Mouse (Mus musculus): ENCODE measurements around the gene Haus7. TPM values are rescaled to one million over a fixed set of nuclear protein-coding genes. Genes with fewer than 3 reads are reported as not detected.

Haus7 gene
- polyA plus RNA-seq, 1 experiment = 32.6 TPM

- H3K27me3 ChIP-seq (ENCODE audit: control insufficient read depth, insufficient read depth, insufficient read length) = no peaks in the 10 kb centered on the region
- peak overlapping the region; percentile 53 for H3K4me2 ChIP-seq (ENCODE audit: low read depth)
- H3K79me2 ChIP-seq (ENCODE audit: control insufficient read depth, insufficient read depth) = peaks cover 29% of the 10 kb centered on the region
- H3ac ChIP-seq (ENCODE audit: control insufficient read depth, insufficient read length) = peak overlapping the region; percentile 2
- H3K4me3 ChIP-seq = peak overlapping the region; percentile 66
- TF ChIP-seq SRF (IDR thresholded peaks at IDR 0.05; ENCODE audit: control insufficient read depth, insufficient read length, low read depth) (no peak), CEBPB (IDR thresholded peaks at IDR 0.05; ENCODE audit: insufficient read depth, poor library complexity, severe bottlenecking) (no peak), TCF3 (IDR thresholded peaks at IDR 0.05; ENCODE audit: insufficient read length, low read depth) (no peak), MYOD1 (IDR thresholded peaks at IDR 0.05; ENCODE audit: control insufficient read depth in 1 of 3, insufficient read length in 2 of 3, low read depth in 2 of 3) (no peak)
- H3K36me3 ChIP-seq (ENCODE audit: control insufficient read depth, insufficient read depth) = no peaks in the 10 kb centered on the region
Observed at GRCm38 (mm10) chrX:73482643-73483483, 24.0 kb upstream of the Haus7 start.

- Histone ChIP-seq H3K4me2 (ENCODE audit: low read depth) (peak overlapping the region; percentile 64), H3K27me3 (ENCODE audit: control insufficient read depth, insufficient read depth, insufficient read length) (no peaks in the 10 kb centered on the region), H3ac (ENCODE audit: control insufficient read depth, insufficient read length) (no peak overlapping the region), H3K79me2 (ENCODE audit: control insufficient read depth, insufficient read depth) (peaks cover 17% of the 10 kb centered on the region), H3K4me3 (no peak overlapping the region), H3K36me3 (ENCODE audit: control insufficient read depth, insufficient read depth) (no peaks in the 10 kb centered on the region)
- TF ChIP-seq MAX (IDR thresholded peaks at IDR 0.05; ENCODE audit: low read depth) = no peak
- TF ChIP-seq POLR2A (IDR thresholded peaks at IDR 0.05; ENCODE audit: insufficient read length, low read depth) = peak; percentile 56
Observed at GRCm38 (mm10) chrX:73480334-73480733, 21.5 kb upstream of the Haus7 start.

DNA sequence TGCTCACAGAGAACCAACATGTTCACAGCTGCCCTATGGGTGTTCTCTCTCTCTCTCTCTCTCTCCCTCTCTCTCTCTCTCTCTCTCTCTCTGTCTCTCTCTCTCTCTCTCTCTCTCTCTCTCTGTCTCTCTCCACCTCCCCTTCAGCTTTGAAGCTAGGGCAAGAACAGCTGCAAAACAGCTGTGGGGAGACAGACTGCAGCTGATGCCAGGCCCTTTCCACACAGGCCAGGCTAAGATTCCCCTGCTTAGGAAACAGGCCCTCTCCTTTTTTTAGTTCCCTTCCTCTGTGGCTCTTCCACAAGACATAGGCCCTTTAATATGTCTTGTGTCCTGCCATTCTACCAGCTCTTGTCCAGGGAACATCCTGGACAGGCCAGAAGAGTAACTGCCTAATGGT lies 20.8 kb upstream of the Haus7 start:
- H3K27me3 ChIP-seq (ENCODE audit: control insufficient read depth, insufficient read depth, insufficient read length) = no peaks in the 10 kb centered on the region
- peak overlapping the region; percentile 64 for H3K4me2 ChIP-seq (ENCODE audit: low read depth)
- no peak overlapping the region for H3K4me3 ChIP-seq
- no peaks in the 10 kb centered on the region for H3K36me3 ChIP-seq (ENCODE audit: control insufficient read depth, insufficient read depth)
- H3K79me2 ChIP-seq (ENCODE audit: control insufficient read depth, insufficient read depth) = peaks cover 11% of the 10 kb centered on the region
- no peak overlapping the region for H3ac ChIP-seq (ENCODE audit: control insufficient read depth, insufficient read length)
- TF ChIP-seq MYOG (IDR thresholded peaks at IDR 0.05; ENCODE audit: control insufficient read depth in 1 of 3, insufficient read depth in 1 of 3, insufficient read length in 2 of 3, low read depth in 2 of 3) (peak in 1 of 3 experiments; percentile 62), TCF12 (IDR thresholded peaks at IDR 0.05; ENCODE audit: insufficient read depth, poor library complexity, severe bottlenecking) (peak; percentile 55), REST (IDR thresholded peaks at IDR 0.05; ENCODE audit: insufficient read depth, insufficient read length) (no peak), MYOD1 (IDR thresholded peaks at IDR 0.05; ENCODE audit: control insufficient read depth in 1 of 3, insufficient read length in 2 of 3, low read depth in 2 of 3) (peak; percentile 27 to 85 (median 84)), SRF (IDR thresholded peaks at IDR 0.05; ENCODE audit: control insufficient read depth, insufficient read length, low read depth) (no peak), TCF3 (IDR thresholded peaks at IDR 0.05; ENCODE audit: insufficient read length, low read depth) (peak; percentile 60)

- TF ChIP-seq TCF3 (IDR thresholded peaks at IDR 0.05; ENCODE audit: insufficient read length, low read depth) (no peak), CEBPB (IDR thresholded peaks at IDR 0.05; ENCODE audit: insufficient read depth, poor library complexity, severe bottlenecking) (no peak), TCF12 (IDR thresholded peaks at IDR 0.05; ENCODE audit: insufficient read depth, poor library complexity, severe bottlenecking) (no peak), POLR2AphosphoS2 (IDR thresholded peaks at IDR 0.05; ENCODE audit: insufficient read length, low read depth) (no peak)
- Histone ChIP-seq H3K4me3 (no peak overlapping the region), H3ac (ENCODE audit: control insufficient read depth, insufficient read length) (no peak overlapping the region), H3K36me3 (ENCODE audit: control insufficient read depth, insufficient read depth) (no peaks in the 10 kb centered on the region), H3K79me2 (ENCODE audit: control insufficient read depth, insufficient read depth) (no peaks in the 10 kb centered on the region), H3K4me2 (ENCODE audit: low read depth) (peak overlapping the region; percentile 6), H3K27me3 (ENCODE audit: control insufficient read depth, insufficient read depth, insufficient read length) (no peaks in the 10 kb centered on the region)
Observed at GRCm38 (mm10) chrX:73477500-73477899, 18.7 kb upstream of the Haus7 start.

- H3K4me2 ChIP-seq (ENCODE audit: low read depth) = peak overlapping the region; percentile 74
- no peaks in the 10 kb centered on the region for H3K36me3 ChIP-seq (ENCODE audit: control insufficient read depth, insufficient read depth)
- TF ChIP-seq POLR2A (IDR thresholded peaks at IDR 0.05; ENCODE audit: insufficient read length, low read depth) (no peak), USF1 (IDR thresholded peaks at IDR 0.05; ENCODE audit: low read depth) (no peak), TCF3 (IDR thresholded peaks at IDR 0.05; ENCODE audit: insufficient read length, low read depth) (no peak), SRF (IDR thresholded peaks at IDR 0.05; ENCODE audit: control insufficient read depth, insufficient read length, low read depth) (no peak), MAX (IDR thresholded peaks at IDR 0.05; ENCODE audit: low read depth) (no peak), REST (IDR thresholded peaks at IDR 0.05; ENCODE audit: insufficient read depth, insufficient read length) (no peak), TCF12 (IDR thresholded peaks at IDR 0.05; ENCODE audit: insufficient read depth, poor library complexity, severe bottlenecking) (no peak), POLR2AphosphoS2 (IDR thresholded peaks at IDR 0.05; ENCODE audit: insufficient read length, low read depth) (no peak), E2F4 (IDR thresholded peaks at IDR 0.05; ENCODE audit: insufficient read depth) (no peak), CEBPB (IDR thresholded peaks at IDR 0.05; ENCODE audit: insufficient read depth, poor library complexity, severe bottlenecking) (no peak), MYOG (IDR thresholded peaks at IDR 0.05; ENCODE audit: control insufficient read depth in 1 of 3, insufficient read depth in 1 of 3, insufficient read length in 2 of 3, low read depth in 2 of 3) (no peak), MYOD1 (IDR thresholded peaks at IDR 0.05; ENCODE audit: control insufficient read depth in 1 of 3, insufficient read length in 2 of 3, low read depth in 2 of 3) (no peak)
- H3K27me3 ChIP-seq (ENCODE audit: control insufficient read depth, insufficient read depth, insufficient read length) = no peaks in the 10 kb centered on the region
- no peaks in the 10 kb centered on the region for H3K79me2 ChIP-seq (ENCODE audit: control insufficient read depth, insufficient read depth)
- no peak overlapping the region for H3ac ChIP-seq (ENCODE audit: control insufficient read depth, insufficient read length)
- no peak overlapping the region for H3K4me3 ChIP-seq
Observed at GRCm38 (mm10) chrX:73476621-73477020, 17.8 kb upstream of the Haus7 start.
